Mouse (Mus musculus): ENCODE data around the gene Efna2.

DNA sequence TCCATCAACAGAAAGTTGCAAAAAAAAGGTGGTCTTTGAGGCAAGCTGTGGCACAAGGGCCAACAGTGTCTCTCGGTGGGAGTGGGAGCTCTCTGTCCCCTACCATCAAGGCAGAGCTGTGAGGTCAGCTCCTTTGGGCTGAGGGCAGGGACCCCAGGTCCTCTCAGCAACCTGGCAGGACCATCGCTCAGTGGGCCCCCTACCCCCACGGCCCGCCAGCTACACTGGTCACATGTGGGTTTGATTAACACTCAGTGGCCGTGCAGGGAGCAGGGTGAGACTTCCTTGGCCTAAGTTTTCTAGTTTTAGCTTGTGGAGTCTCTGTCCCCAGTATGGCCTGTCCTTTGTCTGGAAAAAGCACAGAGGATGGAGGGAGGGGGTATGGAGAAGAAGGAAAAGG, 1.5 kb downstream of the Efna2 start:
- TF ChIP-seq CTCF (IDR thresholded peaks at IDR 0.05; ENCODE audit: low read depth, low read length) (no peak), POLR2A (IDR thresholded peaks at IDR 0.05; ENCODE audit: borderline replicate concordance, low read depth, low read length) (no peak)
